Mouse (Mus musculus) retina, postnatal 7 days (tissue): ENCODE measurements around the gene Kndc1.

Experiments used
- DNase-seq: peaks from one replicate; pipeline ENCODE4 v3.0.0-alpha.2; 2012; ENCODE audit warnings: low read depth, low spot score

Gene Kndc1

DNA sequence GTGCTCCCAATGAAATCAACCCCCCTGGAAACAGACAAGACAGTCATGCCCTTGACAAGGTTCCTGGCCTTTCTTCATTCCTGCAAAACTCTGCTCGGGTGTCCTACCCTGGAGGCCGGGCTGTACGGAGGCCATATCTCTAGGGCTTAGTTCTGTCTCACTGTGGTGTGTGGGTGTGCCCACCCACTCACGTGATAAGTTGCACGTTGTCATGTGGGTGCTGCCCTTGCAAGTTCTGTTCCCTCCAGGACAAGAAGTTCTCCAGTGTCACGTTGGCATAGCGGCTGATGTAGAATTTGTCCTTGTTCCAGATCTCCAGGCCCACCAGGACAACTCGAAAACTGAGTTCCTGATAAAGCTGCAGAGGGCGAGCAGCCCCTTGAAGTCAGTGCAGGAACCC lies 93.8 kb downstream of the Kndc1 start:
- no peak for DNase-seq

DNA sequence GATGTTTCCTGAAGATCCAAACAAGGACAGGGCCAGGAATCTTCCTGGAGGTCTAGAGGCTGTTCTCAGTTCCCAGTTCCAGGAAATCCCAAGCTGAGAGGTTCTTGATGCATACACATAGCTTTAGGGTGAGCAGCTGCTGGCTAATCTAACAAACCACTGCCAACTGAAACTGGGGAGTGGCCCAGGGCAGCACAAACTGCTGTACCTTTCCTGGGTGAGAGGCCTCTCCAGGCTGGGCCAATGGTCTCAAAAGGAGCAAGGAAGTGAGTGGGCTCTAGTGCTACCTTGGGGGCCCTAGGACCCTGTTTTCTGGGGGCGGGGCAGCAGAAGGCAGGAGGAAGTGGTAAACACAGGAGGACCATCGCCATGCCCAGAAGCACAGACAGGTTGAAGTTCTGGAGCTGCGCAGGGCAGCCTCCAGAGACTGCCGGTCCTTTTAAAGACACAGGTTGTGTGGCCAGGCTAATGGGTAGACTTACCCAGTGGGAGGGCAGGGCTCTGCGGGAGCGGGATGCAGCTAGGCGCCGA lies 96.4 kb downstream of the Kndc1 start:
- DNase-seq, result no peak
